Mouse (Mus musculus): ENCODE data around the gene Wbp2nl. TPM values are rescaled to one million over a fixed set of nuclear protein-coding genes. Genes with fewer than 3 reads are reported as not detected.

Wbp2nl gene
- polyA plus RNA-seq, 1 experiment from 2014 or later, result 0.22 TPM

GRCm38 (mm10) chr15:82350349-82350748 lies 51.6 kb downstream of the Wbp2nl start:
- H3K27ac ChIP-seq (ENCODE audit: low read length), result no peak overlapping the region
- H3K9ac ChIP-seq (ENCODE audit: low read length), result no peak overlapping the region
- no peaks in the 10 kb centered on the region for H3K27me3 ChIP-seq (ENCODE audit: control insufficient read depth, insufficient read depth, low read length)
- H3K36me3 ChIP-seq (ENCODE audit: control insufficient read depth, insufficient read depth), result peaks cover 33% of the 10 kb centered on the region
- H3K4me3 ChIP-seq (ENCODE audit: low read length), result no peak overlapping the region
- ATAC-seq (replicated peaks; ENCODE audit: extremely low read depth, insufficient read depth, low FRiP score), result no peak
- no peaks in the 10 kb centered on the region for H3K9me3 ChIP-seq (replicated peaks; ENCODE audit: control insufficient read depth, low read length)
- peaks cover 29% of the 10 kb centered on the region for H3K4me1 ChIP-seq (ENCODE audit: control insufficient read depth, insufficient read depth, low read length)
- WGBS, result 78% methylated on average over 4 of the region's 4 CpGs
- no peak overlapping the region for H3K4me2 ChIP-seq (ENCODE audit: low read depth, low read length)

GRCm38 (mm10) chr15:82351480-82351879 lies 52.7 kb downstream of the Wbp2nl start:
- ATAC-seq (replicated peaks; ENCODE audit: extremely low read depth, insufficient read depth, low FRiP score), result no peak
- no peak overlapping the region for H3K4me3 ChIP-seq (ENCODE audit: low read length)
- H3K9ac ChIP-seq (ENCODE audit: low read length), result peak overlapping the region; percentile 42; the same call in 1 of the 2 replicates
- H3K4me1 ChIP-seq (ENCODE audit: control insufficient read depth, insufficient read depth, low read length), result peaks cover 29% of the 10 kb centered on the region
- no peak overlapping the region for H3K27ac ChIP-seq (ENCODE audit: low read length)
- WGBS, result 42% methylated on average over 3 of the region's 3 CpGs
- H3K27me3 ChIP-seq (ENCODE audit: control insufficient read depth, insufficient read depth, low read length), result no peaks in the 10 kb centered on the region
- H3K36me3 ChIP-seq (ENCODE audit: control insufficient read depth, insufficient read depth), result peaks cover 33% of the 10 kb centered on the region
- no peaks in the 10 kb centered on the region for H3K9me3 ChIP-seq (replicated peaks; ENCODE audit: control insufficient read depth, low read length)
- H3K4me2 ChIP-seq (ENCODE audit: low read depth, low read length), result no peak overlapping the region

- 21% methylated on average over 14 of the region's 14 CpGs for WGBS
- peak overlapping the region; percentile 89 for H3K27ac ChIP-seq (ENCODE audit: low read length)
- peak overlapping the region; percentile 96 for H3K9ac ChIP-seq (ENCODE audit: low read length)
- peak overlapping the region; percentile 61 for H3K4me2 ChIP-seq (ENCODE audit: low read depth, low read length)
- no peak for ATAC-seq (replicated peaks; ENCODE audit: extremely low read depth, insufficient read depth, low FRiP score)
- no peaks in the 10 kb centered on the region for H3K9me3 ChIP-seq (replicated peaks; ENCODE audit: control insufficient read depth, low read length)
- peaks cover 18% of the 10 kb centered on the region for H3K4me1 ChIP-seq (ENCODE audit: control insufficient read depth, insufficient read depth, low read length)
- peaks cover 29% of the 10 kb centered on the region for H3K36me3 ChIP-seq (ENCODE audit: control insufficient read depth, insufficient read depth)
- no peaks in the 10 kb centered on the region for H3K27me3 ChIP-seq (ENCODE audit: control insufficient read depth, insufficient read depth, low read length)
- H3K4me3 ChIP-seq (ENCODE audit: low read length), result peak overlapping the region; percentile 82
Observed at GRCm38 (mm10) chr15:82353078-82353744, 54.5 kb downstream of the Wbp2nl start.

GRCm38 (mm10) chr15:82353745-82354113 lies 55.0 kb downstream of the Wbp2nl start:
- H3K9me3 ChIP-seq (replicated peaks; ENCODE audit: control insufficient read depth, low read length), result no peaks in the 10 kb centered on the region
- peak overlapping the region; percentile 89 for H3K27ac ChIP-seq (ENCODE audit: low read length)
- ATAC-seq (replicated peaks; ENCODE audit: extremely low read depth, insufficient read depth, low FRiP score), result peak; percentile 29
- peaks cover 20% of the 10 kb centered on the region for H3K4me1 ChIP-seq (ENCODE audit: control insufficient read depth, insufficient read depth, low read length)
- peak overlapping the region; percentile 82 for H3K4me3 ChIP-seq (ENCODE audit: low read length)
- WGBS, result under 1% methylated on average over 23 of the region's 23 CpGs
- H3K36me3 ChIP-seq (ENCODE audit: control insufficient read depth, insufficient read depth), result peaks cover 24% of the 10 kb centered on the region
- peak overlapping the region; percentile 61 for H3K4me2 ChIP-seq (ENCODE audit: low read depth, low read length)
- peak overlapping the region; percentile 96 for H3K9ac ChIP-seq (ENCODE audit: low read length)
- H3K27me3 ChIP-seq (ENCODE audit: control insufficient read depth, insufficient read depth, low read length), result no peaks in the 10 kb centered on the region

- ATAC-seq (replicated peaks; ENCODE audit: extremely low read depth, insufficient read depth, low FRiP score), result peak; percentile 99
- Histone ChIP-seq H3K9me3 (replicated peaks; ENCODE audit: control insufficient read depth, low read length) (no peaks in the 10 kb centered on the region), H3K4me1 (ENCODE audit: control insufficient read depth, insufficient read depth, low read length) (peaks cover 24% of the 10 kb centered on the region), H3K36me3 (ENCODE audit: control insufficient read depth, insufficient read depth) (peaks cover 18% of the 10 kb centered on the region), H3K4me3 (ENCODE audit: low read length) (peak within 1 kb of the TSS; percentile 82), H3K27ac (ENCODE audit: low read length) (peak within 1 kb of the TSS; percentile 89), H3K9ac (ENCODE audit: low read length) (peak within 1 kb of the TSS; percentile 96), H3K4me2 (ENCODE audit: low read depth, low read length) (peak within 1 kb of the TSS; percentile 61), H3K27me3 (ENCODE audit: control insufficient read depth, insufficient read depth, low read length) (no peaks in the 10 kb centered on the region)
- WGBS, result 2% methylated on average over 57 of the region's 57 CpGs
Observed at GRCm38 (mm10) chr15:82354126-82354945, 55.6 kb downstream of the Wbp2nl start, which contains the start of gene Ndufa6. Gene Ndufa6 (minus strand): TSS chr15:82354322.

- Histone ChIP-seq H3K9ac (ENCODE audit: low read length) (peak overlapping the region; percentile 37; the same call in 1 of the 2 replicates), H3K4me3 (ENCODE audit: low read length) (no peak overlapping the region), H3K36me3 (ENCODE audit: control insufficient read depth, insufficient read depth) (no peaks in the 10 kb centered on the region), H3K4me2 (ENCODE audit: low read depth, low read length) (peak overlapping the region; percentile 29; the same call in 1 of the 2 replicates), H3K4me1 (ENCODE audit: control insufficient read depth, insufficient read depth, low read length) (peaks cover 18% of the 10 kb centered on the region), H3K9me3 (replicated peaks; ENCODE audit: control insufficient read depth, low read length) (no peaks in the 10 kb centered on the region), H3K27ac (ENCODE audit: low read length) (peak overlapping the region; percentile 71), H3K27me3 (ENCODE audit: control insufficient read depth, insufficient read depth, low read length) (no peaks in the 10 kb centered on the region)
- WGBS, result 46% methylated on average over 22 of the region's 22 CpGs
- ATAC-seq (replicated peaks; ENCODE audit: extremely low read depth, insufficient read depth, low FRiP score), result no peak
Observed at GRCm38 (mm10) chr15:82358431-82359260, 59.9 kb downstream of the Wbp2nl start.

- Histone ChIP-seq H3K9me3 (replicated peaks; ENCODE audit: control insufficient read depth, low read length) (no peaks in the 10 kb centered on the region), H3K9ac (ENCODE audit: low read length) (peak overlapping the region; percentile 35; the same call in 1 of the 2 replicates), H3K27ac (ENCODE audit: low read length) (peak overlapping the region; percentile 82), H3K4me1 (ENCODE audit: control insufficient read depth, insufficient read depth, low read length) (peaks cover 15% of the 10 kb centered on the region), H3K4me2 (ENCODE audit: low read depth, low read length) (no peak overlapping the region), H3K27me3 (ENCODE audit: control insufficient read depth, insufficient read depth, low read length) (no peaks in the 10 kb centered on the region), H3K36me3 (ENCODE audit: control insufficient read depth, insufficient read depth) (no peaks in the 10 kb centered on the region), H3K4me3 (ENCODE audit: low read length) (no peak overlapping the region)
- 65% methylated on average over 11 of the region's 11 CpGs for WGBS
- peak; percentile 80 for ATAC-seq (replicated peaks; ENCODE audit: extremely low read depth, insufficient read depth, low FRiP score)
Observed at GRCm38 (mm10) chr15:82361459-82362018, 62.8 kb downstream of the Wbp2nl start.

- Histone ChIP-seq H3K9me3 (replicated peaks; ENCODE audit: control insufficient read depth, low read length) (no peaks in the 10 kb centered on the region), H3K4me3 (ENCODE audit: low read length) (no peak overlapping the region), H3K27me3 (ENCODE audit: control insufficient read depth, insufficient read depth, low read length) (no peaks in the 10 kb centered on the region), H3K27ac (ENCODE audit: low read length) (peak overlapping the region; percentile 34), H3K4me2 (ENCODE audit: low read depth, low read length) (no peak overlapping the region), H3K9ac (ENCODE audit: low read length) (no peak overlapping the region), H3K4me1 (ENCODE audit: control insufficient read depth, insufficient read depth, low read length) (peaks cover 15% of the 10 kb centered on the region), H3K36me3 (ENCODE audit: control insufficient read depth, insufficient read depth) (no peaks in the 10 kb centered on the region)
- WGBS, result 60% methylated on average over 3 of the region's 4 CpGs
- ATAC-seq (replicated peaks; ENCODE audit: extremely low read depth, insufficient read depth, low FRiP score), result peak; percentile 63
Observed at GRCm38 (mm10) chr15:82362234-82362633, 63.5 kb downstream of the Wbp2nl start.
